Mouse (Mus musculus): ENCODE data around the gene Negr1.

DNA sequence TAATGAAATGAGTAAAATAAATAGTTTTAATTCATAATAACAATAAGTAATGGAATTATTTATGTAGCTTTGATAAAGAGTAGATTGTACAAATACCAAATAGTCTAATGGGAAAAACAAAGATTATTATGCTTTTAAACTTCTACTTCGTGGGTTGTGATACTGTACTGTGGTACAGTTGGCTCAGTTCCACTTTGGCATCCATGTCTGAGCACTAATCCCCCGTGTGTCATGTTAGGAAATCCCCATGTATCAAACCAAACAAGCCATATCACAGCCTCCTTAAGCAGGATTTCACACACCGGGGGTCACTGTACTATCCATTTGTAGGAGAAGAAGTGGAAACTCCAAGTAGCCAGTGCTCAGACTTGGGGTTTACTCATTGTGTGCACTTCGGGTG lies 329.4 kb downstream of the Negr1 start:
- TF ChIP-seq POLR2A (IDR thresholded peaks at IDR 0.05; ENCODE audit: extremely low read depth, insufficient read depth, low read length) (no peak), CTCF (IDR thresholded peaks at IDR 0.05; ENCODE audit: extremely low read depth, insufficient read depth, low read length) (no peak)
